Mouse (Mus musculus) spleen, adult 2 months (tissue): ENCODE results near the gene Snrk. TPM values are rescaled to one million over a fixed set of nuclear protein-coding genes. Genes with fewer than 3 reads are reported as not detected.

ENCODE experiments used
- DNase-seq, 2 experiments: peaks; one replicate each; pipeline versions ENCODE4 v3.0.0 to v3.0.0-alpha.2; 2012 to 2021; ENCODE audit warnings: low spot score in 2 of 2, low read depth in 1 of 2
- H3K27ac ChIP-seq: fragments of 200-500 bp; 2 replicates; pipeline ENCODE4 v1.5.1; 2012; ENCODE audit warnings: low read length, inconsistent platforms; ENCODE audit not compliant: insufficient read depth
- H3K27me3 ChIP-seq: fragments of 200-500 bp; 2 replicates; pipeline ENCODE4 v1.6.1; 2012; ENCODE audit warnings: mild to moderate bottlenecking, moderate library complexity, low read length, inconsistent platforms; ENCODE audit not compliant: control insufficient read depth, insufficient read depth
- H3K36me3 ChIP-seq: fragments of 200-500 bp; 2 replicates; pipeline ENCODE4 v1.6.1; 2012; ENCODE audit warnings: mild to moderate bottlenecking, low read length, inconsistent platforms; ENCODE audit not compliant: control insufficient read depth, insufficient read depth
- H3K4me1 ChIP-seq: fragments of 200-500 bp; 2 replicates; pipeline ENCODE4 v1.6.1; 2011; ENCODE audit warnings: inconsistent platforms; ENCODE audit not compliant: control insufficient read depth, insufficient read depth, insufficient read length
- H3K4me3 ChIP-seq: fragments of 200-500 bp; 2 replicates; pipeline ENCODE4 v1.5.1; 2011; ENCODE audit warnings: mild to moderate bottlenecking, inconsistent platforms; ENCODE audit not compliant: insufficient read depth, insufficient read length; ENCODE audit errors: extremely low read depth
- CTCF ChIP-seq: fragments of 200-500 bp; IDR thresholded peaks from 2 replicates; pipeline ENCODE4 v1.5.1; 2011; ENCODE audit warnings: mild to moderate bottlenecking, inconsistent platforms; ENCODE audit not compliant: insufficient read depth, insufficient read length, insufficient replicate concordance; ENCODE audit errors: extremely low read depth
- POLR2A ChIP-seq: fragments of 200-500 bp; IDR thresholded peaks from 2 replicates; pipeline ENCODE4 v1.6.1; 2011; ENCODE audit warnings: low read depth, low read length, inconsistent platforms
- WGBS: fragments of 180-500 bp; shearing (Covaris S2); methylation state at CpG from one replicate; pipeline ENCODE4 v1.1.7; 2018; 5-methylcytosine and 5-hydroxymethylcytosine counted together
- polyA plus RNA-seq: library from polyadenylated mRNA; depleted of rRNA; stranded (reverse); fragments of >200 nt; gene quantifications from 2 replicates; pipeline ENCODE4 v1.2.3, GENCODE M21; 2012

Gene Snrk
- polyA plus RNA-seq, 1 experiment, result 36.2 TPM

DNA sequence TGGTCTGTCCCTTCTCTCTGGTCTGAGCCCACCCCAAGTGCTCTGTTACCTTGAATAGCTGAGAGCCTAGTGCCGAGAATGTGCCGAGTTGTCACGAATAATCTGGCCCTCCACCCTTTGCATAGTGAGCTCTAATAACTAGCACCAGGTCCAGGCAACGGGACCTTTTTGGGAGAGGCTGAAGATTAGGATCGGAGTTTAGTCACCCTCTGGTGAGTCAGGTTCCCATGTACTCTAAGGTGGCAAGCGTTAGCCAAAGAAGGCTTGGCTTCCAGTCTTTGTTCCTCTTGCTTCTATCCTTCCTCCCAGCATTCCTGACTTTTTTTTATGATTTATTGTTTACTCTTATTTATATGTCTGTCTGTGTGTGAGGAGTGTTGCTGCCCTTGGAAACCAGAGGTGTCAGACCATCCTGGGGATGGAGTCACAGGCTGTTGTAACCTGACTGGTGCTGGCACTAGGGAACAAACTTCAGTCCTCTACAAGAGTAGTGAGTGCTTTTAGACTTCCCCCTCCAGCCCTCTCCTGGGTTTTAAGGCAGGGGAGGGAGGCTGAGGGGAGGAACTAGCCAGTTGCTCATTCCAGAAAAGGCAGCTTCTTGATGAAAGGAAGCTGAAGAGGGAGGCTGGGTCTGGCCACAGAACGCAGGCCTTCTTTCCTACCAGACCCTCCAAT, 9.2 kb upstream of the Snrk start:
- Histone ChIP-seq H3K36me3 (no peaks in the 10 kb centered on the region), H3K4me1 (no peaks in the 10 kb centered on the region), H3K27ac (no peak overlapping the region), H3K27me3 (0 out of 2 replicates have a peak, but pooled peaks cover 1% of the 10 kb centered on the region), H3K4me3 (no peak overlapping the region)
- TF ChIP-seq CTCF, result no peak
- TF ChIP-seq POLR2A, result no peak
- WGBS, result 75% methylated on average over 7 of the region's 7 CpGs
- DNase-seq, result no peak

GRCm38 (mm10) chr9:122109553-122110225, 7.4 kb upstream of the Snrk start:
- Histone ChIP-seq H3K27ac (no peak overlapping the region; the same call in 1 of the 2 replicates), H3K36me3 (no peaks in the 10 kb centered on the region), H3K4me1 (no peaks in the 10 kb centered on the region), H3K4me3 (no peak overlapping the region), H3K27me3 (0 out of 2 replicates have a peak, but pooled peaks cover 1% of the 10 kb centered on the region)
- 60% methylated on average over 8 of the region's 8 CpGs for WGBS
- TF ChIP-seq POLR2A (no peak), CTCF (no peak)
- no peak for DNase-seq

DNA sequence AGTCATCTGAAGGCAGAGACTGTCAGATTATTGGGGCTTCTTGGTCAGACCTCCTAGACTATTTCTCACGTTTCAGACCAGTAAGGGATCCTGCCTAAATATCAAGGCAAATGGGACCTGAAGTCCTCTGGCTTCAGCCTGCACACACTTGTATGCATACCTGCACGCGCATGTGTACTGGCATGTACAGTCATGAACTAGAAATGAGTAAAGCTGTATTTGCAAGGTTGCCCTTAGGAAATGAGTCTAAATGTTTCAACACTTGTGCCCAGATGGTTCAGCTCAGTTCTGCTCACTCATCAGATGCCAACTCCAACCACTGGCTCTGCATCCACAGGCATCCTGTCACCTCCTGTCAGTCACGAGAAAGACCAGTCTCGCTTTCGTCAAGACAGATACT, 6.6 kb upstream of the Snrk start:
- Histone ChIP-seq H3K36me3 (no peaks in the 10 kb centered on the region), H3K27me3 (0 out of 2 replicates have a peak, but pooled peaks cover 1% of the 10 kb centered on the region), H3K27ac (peak overlapping the region; percentile 22; the same call in 1 of the 2 replicates), H3K4me1 (no peaks in the 10 kb centered on the region), H3K4me3 (no peak overlapping the region)
- no peak for DNase-seq
- TF ChIP-seq CTCF (no peak), POLR2A (no peak)
- 91% methylated on average over 6 of the region's 6 CpGs for WGBS

- DNase-seq, result no peak
- no peak for TF ChIP-seq POLR2A
- TF ChIP-seq CTCF, result no peak
- Histone ChIP-seq H3K27ac (no peak overlapping the region), H3K4me3 (no peak overlapping the region), H3K4me1 (no peaks in the 10 kb centered on the region), H3K36me3 (no peaks in the 10 kb centered on the region), H3K27me3 (0 out of 2 replicates have a peak, but pooled peaks cover 1% of the 10 kb centered on the region)
- WGBS, result 89% methylated on average over 5 of the region's 5 CpGs
Measured at GRCm38 (mm10) chr9:122110921-122111320, 6.1 kb upstream of the Snrk start.

GRCm38 (mm10) chr9:122115552-122115951, 1.5 kb upstream of the Snrk start:
- Histone ChIP-seq H3K4me3 (no peak overlapping the region), H3K4me1 (peaks cover 5% of the 10 kb centered on the region; the same call in 1 of the 2 replicates), H3K36me3 (no peaks in the 10 kb centered on the region), H3K27me3 (no peaks in the 10 kb centered on the region), H3K27ac (no peak overlapping the region)
- TF ChIP-seq POLR2A (no peak), CTCF (no peak)
- WGBS, result 77% methylated on average over 4 of the region's 4 CpGs
- DNase-seq, result no peak

- Histone ChIP-seq H3K27me3 (no peaks in the 10 kb centered on the region), H3K36me3 (no peaks in the 10 kb centered on the region), H3K27ac (no peak overlapping the region), H3K4me3 (no peak overlapping the region), H3K4me1 (peaks cover 7% of the 10 kb centered on the region; the same call in 1 of the 2 replicates)
- TF ChIP-seq POLR2A, result no peak
- 65% methylated on average over 1 of the region's 1 CpGs for WGBS
- no peak for DNase-seq
Measured at GRCm38 (mm10) chr9:122116359-122116758, 707 bp upstream of the Snrk start.
